Mouse (Mus musculus) thymus, postnatal 10 days (tissue): ENCODE results near the gene Tmem192.

Source experiments
- DNase-seq, 2 experiments: peaks; one replicate each; pipeline ENCODE4 v3.0.0; 2021; ENCODE audit warnings: low spot score in 2 of 2

Tmem192 gene

DNA sequence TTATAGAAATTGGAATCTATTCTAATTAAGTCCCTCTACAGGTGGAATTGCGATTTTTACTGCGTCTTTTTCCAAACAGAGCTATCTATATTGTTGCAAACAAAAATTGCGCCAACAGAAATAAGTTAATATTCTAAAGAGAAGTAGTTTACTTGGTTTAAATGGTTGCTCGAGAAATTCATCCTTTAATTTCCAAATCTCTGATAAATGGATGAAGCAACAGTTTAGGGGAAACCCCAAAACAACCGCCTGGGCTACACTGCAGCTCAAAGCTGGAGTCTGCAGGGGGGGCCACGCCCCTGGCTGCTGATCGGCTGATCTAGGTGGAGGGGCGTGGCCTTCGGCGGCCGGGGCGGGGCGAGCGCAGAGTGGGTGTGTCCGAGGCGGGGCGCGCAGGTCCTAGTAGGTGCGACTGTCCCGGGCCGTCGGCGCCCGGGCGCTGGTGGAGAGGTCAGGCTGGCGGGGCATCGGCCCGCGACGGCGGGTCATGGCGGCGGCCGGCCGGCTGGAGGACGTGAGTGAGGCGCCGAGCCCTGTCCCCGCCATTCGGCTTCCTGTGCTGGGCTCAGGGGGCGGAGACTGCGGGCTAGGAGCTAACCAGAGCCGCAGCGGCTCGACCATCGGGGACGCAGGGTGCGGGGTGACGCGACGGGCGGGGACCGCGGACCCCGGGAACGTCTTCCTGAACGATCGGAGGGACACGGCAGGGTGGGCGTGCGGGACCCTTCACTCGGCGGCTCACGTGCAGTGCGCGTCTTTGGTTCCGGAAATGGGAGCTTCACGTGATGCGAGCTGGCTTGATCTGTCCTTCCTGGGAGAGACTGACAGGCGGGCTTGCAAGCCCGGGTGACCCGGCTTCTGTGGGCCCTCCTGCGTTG is at the start of gene Tmem192:
Tmem192 (plus strand) TSS at position 366 of the 878 bp plus-strand sequence.
- peak; percentile 94 to 96 for DNase-seq

- no peak for DNase-seq
Observed at GRCm38 (mm10) chr8:64898710-64899109, 48.3 kb upstream of the Tmem192 start.

- no peak for DNase-seq
Observed at GRCm38 (mm10) chr8:64900645-64901044, 46.3 kb upstream of the Tmem192 start.

DNA sequence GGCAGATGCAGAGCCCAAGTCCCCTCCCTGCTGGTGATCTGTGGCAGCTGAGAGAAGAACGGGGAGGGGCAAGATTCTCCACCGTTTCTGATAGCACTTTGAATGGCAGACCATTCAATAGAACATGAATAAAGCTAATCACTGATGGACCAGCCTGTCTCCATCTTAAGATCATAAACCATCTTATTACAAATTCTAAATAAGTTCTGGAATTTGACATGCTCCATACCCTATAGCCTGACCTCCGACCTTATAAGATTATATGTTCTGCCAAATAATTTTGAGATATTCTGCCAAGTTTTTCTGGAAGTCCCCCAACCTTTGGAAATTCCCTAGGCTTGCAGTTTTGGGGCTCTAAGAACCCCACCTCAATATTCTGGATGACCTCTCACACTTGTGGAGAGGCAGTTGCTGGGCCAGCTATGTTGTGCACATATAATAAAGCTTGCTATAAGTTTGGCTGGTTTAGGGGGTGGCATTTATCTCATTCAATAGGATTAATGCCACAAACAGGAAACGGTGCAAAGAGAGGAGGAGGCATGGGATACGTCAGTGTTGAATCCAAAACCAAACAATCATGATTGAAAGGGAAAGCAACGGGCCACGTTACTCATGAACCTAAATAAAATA is 45.3 kb upstream of the Tmem192 start:
- no peak for DNase-seq

- DNase-seq, result no peak
Observed at GRCm38 (mm10) chr8:64902191-64902590, 44.8 kb upstream of the Tmem192 start.

- DNase-seq, result no peak
Observed at GRCm38 (mm10) chr8:64903778-64904177, 43.2 kb upstream of the Tmem192 start.

GRCm38 (mm10) chr8:64910026-64910425 is 37.0 kb upstream of the Tmem192 start:
- no peak for DNase-seq

DNA sequence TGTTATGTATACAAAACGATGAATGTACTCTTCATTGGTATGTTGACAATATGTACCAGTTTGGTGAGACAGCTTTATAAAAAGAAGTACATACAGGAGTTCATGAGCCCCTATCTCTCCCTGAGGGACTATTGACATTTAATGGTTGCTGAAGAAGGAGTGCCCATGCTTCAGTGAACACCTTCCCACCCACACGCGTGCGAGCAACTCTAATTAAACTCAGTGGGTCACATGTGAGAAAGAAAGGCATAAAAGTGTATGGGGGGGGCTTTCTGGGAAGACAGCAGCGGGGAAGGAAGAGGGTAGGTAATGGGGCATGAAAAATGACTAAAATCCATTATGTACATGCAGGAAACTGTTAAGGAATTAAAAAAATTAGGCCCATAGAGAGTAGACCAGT is 30.2 kb upstream of the Tmem192 start:
- DNase-seq, result no peak

DNA sequence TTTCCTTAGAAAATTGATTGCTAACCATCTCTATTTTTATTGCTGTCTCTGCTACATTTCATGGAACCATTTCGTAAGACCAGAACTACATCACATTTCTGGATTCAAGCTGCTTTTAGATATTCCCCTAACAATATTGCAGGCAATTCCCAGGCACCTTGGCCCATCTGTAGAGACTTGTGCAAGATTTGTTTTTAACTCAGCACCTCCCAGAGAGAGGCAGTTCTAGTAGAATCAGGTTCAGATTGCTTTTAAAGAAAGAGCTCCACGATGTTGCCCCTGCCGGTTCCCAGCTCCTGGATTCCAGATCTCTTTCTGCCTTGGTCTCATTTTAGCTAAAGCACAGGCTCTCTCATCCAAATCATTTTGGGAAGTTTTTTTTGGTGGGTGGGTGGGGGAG is 23.7 kb upstream of the Tmem192 start:
- DNase-seq, result no peak

- DNase-seq, result no peak
Observed at GRCm38 (mm10) chr8:64925762-64926161, 21.2 kb upstream of the Tmem192 start.

- no peak for DNase-seq
Observed at GRCm38 (mm10) chr8:64926355-64926754, 20.6 kb upstream of the Tmem192 start.

DNA sequence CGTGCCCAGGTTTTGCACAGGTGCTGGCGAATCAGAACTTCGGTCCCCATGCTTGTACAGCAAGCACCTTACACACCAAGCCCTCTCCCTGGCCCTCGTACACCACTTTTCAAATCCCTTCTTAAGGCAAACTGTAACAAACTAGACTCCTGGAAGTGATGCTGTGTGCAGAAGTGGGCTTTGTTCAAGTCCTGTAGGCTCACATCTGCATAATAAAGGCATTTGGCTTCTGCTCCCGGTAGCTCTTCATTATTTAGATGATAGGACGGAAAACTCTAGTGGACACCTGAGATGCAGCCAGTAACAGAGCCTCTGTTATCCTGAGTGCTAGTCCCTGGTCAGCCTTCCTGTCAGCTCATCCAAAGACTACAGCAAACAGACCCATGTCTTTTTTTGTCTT is 18.0 kb upstream of the Tmem192 start:
- DNase-seq, result no peak

GRCm38 (mm10) chr8:64934997-64935396 is 12.0 kb upstream of the Tmem192 start:
- DNase-seq, result no peak

DNA sequence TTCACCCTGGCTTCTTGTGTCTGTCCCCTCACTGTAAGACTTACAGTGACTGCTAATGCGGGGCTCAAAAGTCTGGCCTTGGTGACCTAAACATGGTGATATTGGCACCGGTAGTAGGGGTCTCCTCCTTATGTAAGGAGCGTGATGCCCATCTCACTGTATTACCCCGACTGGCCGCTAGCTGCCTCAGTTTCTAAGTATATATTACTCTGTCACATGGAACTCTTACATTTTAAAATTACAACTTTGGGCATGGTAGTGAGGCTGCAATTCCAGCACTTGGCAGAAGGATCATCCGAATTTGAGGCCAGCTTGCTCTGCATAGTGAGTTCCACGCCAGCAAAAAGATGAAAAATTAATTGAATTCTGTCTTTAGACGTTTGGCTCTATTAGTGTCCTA is 6.0 kb upstream of the Tmem192 start:
- no peak for DNase-seq

DNA sequence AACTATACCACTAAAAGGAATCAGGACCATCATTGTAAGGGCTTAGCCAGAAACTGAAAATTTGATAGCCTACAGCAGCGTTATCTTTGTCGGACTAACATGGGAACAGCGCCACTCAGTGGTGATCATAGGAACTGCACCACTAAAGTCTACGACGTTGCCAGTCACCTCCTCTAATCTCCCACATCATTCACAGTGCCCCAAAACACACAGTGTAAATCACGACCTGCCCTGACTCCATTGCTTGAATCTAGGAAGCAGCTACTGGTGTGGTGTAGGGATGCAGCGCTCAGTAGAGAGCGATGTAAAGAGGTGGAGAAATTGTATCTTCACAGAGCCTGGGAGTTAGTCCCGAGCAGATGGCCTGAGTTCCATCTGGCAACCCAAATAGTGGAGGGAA is 5.5 kb upstream of the Tmem192 start:
- peak; percentile 51 to 81 for DNase-seq

DNA sequence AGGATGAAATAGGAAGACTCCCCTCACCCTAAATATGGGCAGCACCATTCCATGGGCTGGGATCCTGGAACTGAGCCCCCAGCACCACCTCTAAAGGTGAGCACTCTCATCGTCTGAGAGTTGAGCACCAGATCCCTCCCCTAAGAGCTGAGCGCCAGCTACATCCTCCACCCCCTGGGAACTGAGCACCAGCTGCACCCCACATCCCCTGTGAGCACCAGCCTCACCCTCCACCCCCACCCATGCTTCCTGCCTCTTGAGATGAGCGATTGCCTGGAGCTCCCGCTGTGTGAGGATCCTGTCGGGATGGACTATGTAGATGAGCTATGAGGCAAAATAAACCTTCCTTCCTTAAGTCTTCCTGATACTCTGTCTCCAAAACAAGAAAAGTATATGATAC is 4.0 kb upstream of the Tmem192 start:
- peak; percentile 53 to 59 for DNase-seq

GRCm38 (mm10) chr8:64944831-64945230 is 2.2 kb upstream of the Tmem192 start:
- peak in 1 of 2 experiments; percentile 21 for DNase-seq

GRCm38 (mm10) chr8:64945606-64946005 is 1.4 kb upstream of the Tmem192 start:
- no peak for DNase-seq

DNA sequence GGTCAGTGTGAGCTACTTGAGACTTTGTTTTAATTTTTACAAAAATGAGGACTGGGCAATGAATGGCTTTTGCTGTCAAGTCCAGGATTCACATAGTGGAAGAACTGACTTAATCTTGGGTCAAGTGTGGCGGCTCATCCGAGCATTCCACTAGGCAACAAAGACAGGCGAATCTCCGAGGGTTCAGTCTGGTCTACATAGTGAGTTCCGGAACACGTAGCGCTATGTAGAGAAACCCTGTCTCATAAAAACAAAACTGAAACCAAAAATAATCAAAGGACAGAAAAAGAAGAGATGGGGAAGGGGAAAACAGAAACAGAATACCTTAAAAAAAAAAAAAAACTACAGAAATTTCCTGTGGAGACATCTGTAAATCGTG is 555 bp upstream of the Tmem192 start:
- peak; percentile 17 to 22 for DNase-seq

DNA sequence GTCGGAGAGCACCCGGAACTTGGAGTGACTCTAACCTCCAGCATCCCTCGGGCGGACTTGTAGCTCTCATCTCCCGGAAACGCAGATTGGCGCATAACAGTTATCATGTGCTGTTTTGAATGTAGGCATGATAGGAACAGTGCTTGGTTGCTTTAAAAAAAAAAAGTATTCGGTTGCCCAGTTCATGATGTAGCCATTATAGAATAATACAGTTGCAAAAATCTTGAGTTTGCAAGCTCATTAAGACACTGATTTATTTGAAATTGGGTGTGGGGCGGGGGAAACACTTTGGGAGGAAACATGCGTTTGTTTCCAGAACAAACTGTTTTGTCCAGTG is 681 bp downstream of the Tmem192 start:
- no peak for DNase-seq

- no peak for DNase-seq
Observed at GRCm38 (mm10) chr8:64948371-64948770, 1.4 kb downstream of the Tmem192 start.

- DNase-seq, result no peak
Observed at GRCm38 (mm10) chr8:64952101-64952500, 5.1 kb downstream of the Tmem192 start.

- no peak for DNase-seq
Observed at GRCm38 (mm10) chr8:64959025-64959424, 12.0 kb downstream of the Tmem192 start.
